Mouse (Mus musculus) gonadal fat pad, adult 2 months (tissue): Measurements from ENCODE around the gene Rbm8a. TPM values are rescaled to one million over a fixed set of nuclear protein-coding genes. Genes with fewer than 3 reads are reported as not detected.

Source experiments
- DNase-seq: peaks from one replicate; pipeline ENCODE4 v3.0.0-alpha.2; 2012; ENCODE audit warnings: low read depth
- polyA plus RNA-seq: library from polyadenylated mRNA; depleted of rRNA; stranded (reverse); fragments of >200 nt; gene quantifications from 2 replicates; pipeline ENCODE4 v1.2.3, GENCODE M21; 2012; rRNA removed

The Rbm8a gene
- polyA plus RNA-seq, 1 experiment, result 6.5 TPM

GRCm38 (mm10) chr3:96669727-96670468 lies 40.2 kb downstream of the Rbm8a start, which contains the start of gene Ankrd35:
Ankrd35 (plus strand) TSS chr3:96670131.
- DNase-seq, result no peak

- no peak for DNase-seq
Measured at GRCm38 (mm10) chr3:96671519-96671918, 41.8 kb downstream of the Rbm8a start.

- no peak for DNase-seq
Measured at GRCm38 (mm10) chr3:96673514-96673913, 43.8 kb downstream of the Rbm8a start.

- DNase-seq, result no peak
Measured at GRCm38 (mm10) chr3:96674442-96674841, 44.7 kb downstream of the Rbm8a start.

GRCm38 (mm10) chr3:96675171-96675570 lies 45.4 kb downstream of the Rbm8a start:
- no peak for DNase-seq

- DNase-seq, result no peak
Measured at GRCm38 (mm10) chr3:96675690-96676089, 46.0 kb downstream of the Rbm8a start.

- no peak for DNase-seq
Measured at GRCm38 (mm10) chr3:96678456-96678855, 48.7 kb downstream of the Rbm8a start.

GRCm38 (mm10) chr3:96679159-96679674 lies 49.5 kb downstream of the Rbm8a start:
- no peak for DNase-seq

- DNase-seq, result no peak
Measured at GRCm38 (mm10) chr3:96680269-96680956, 50.7 kb downstream of the Rbm8a start.

Other genes with a start within 250 kb of the Rbm8a start
- gene BC107364, start 177.6 kb upstream of the Rbm8a start, polyA plus RNA-seq, result not detected in 2 replicates
- gene Hfe2, start 104.8 kb upstream of the Rbm8a start, polyA plus RNA-seq, result 0.16 and 0.55 TPM in 2 replicates
- 664 and 966 TPM in 2 replicates for gene Txnip, start 72.0 kb upstream of the Rbm8a start, polyA plus RNA-seq
- gene Gm16253, start 52.9 kb upstream of the Rbm8a start, polyA plus RNA-seq, result 0.39 TPM in 1 of 2 replicates, not detected in the other
- gene Polr3gl, start 35.8 kb upstream of the Rbm8a start, polyA plus RNA-seq, result 12.6 and 13.7 TPM in 2 replicates
- gene Ankrd34a, start 33.3 kb upstream of the Rbm8a start, polyA plus RNA-seq, result 0.34 and 0.37 TPM in 2 replicates
- 20.6 and 21.5 TPM in 2 replicates for gene Lix1l, start 28.8 kb upstream of the Rbm8a start, polyA plus RNA-seq
- gene Pex11b, start 5.4 kb downstream of the Rbm8a start, polyA plus RNA-seq, result 55.1 and 57.9 TPM in 2 replicates
- gene Gm42957, start 5.5 kb downstream of the Rbm8a start, polyA plus RNA-seq, result 0.09 and 0.10 TPM in 2 replicates
- gene Itga10, start 15.7 kb downstream of the Rbm8a start, polyA plus RNA-seq, result 2.1 and 2.5 TPM in 2 replicates
- gene Ankrd35, start 40.2 kb downstream of the Rbm8a start, polyA plus RNA-seq, result 1.8 and 2.2 TPM in 2 replicates
- gene Pias3, start 66.5 kb downstream of the Rbm8a start, polyA plus RNA-seq, result 23.4 and 29.1 TPM in 2 replicates
- gene Nudt17, start 78.6 kb downstream of the Rbm8a start, polyA plus RNA-seq, result 0.72 and 1.3 TPM in 2 replicates
- 28.4 and 29.9 TPM in 2 replicates for gene Polr3c, start 97.7 kb downstream of the Rbm8a start, polyA plus RNA-seq
- gene Rnf115, start 97.7 kb downstream of the Rbm8a start, polyA plus RNA-seq, result 21.4 and 26.2 TPM in 2 replicates
- gene Pdzk1, start 199.4 kb downstream of the Rbm8a start, polyA plus RNA-seq, result 49.3 and 91.8 TPM in 2 replicates
- 0.53 and 0.82 TPM in 2 replicates for gene Cd160, start 199.4 kb downstream of the Rbm8a start, polyA plus RNA-seq